Mouse (Mus musculus) stomach, embryonic 16.5 days (tissue): Measurements from ENCODE around the gene Fars2. TPM values are rescaled to one million over a fixed set of nuclear protein-coding genes. Genes with fewer than 3 reads are reported as not detected.

Source experiments
- ATAC-seq: fragments of 200-750 bp; cut with Nextera tagmentation; 2 replicates; pipeline ENCODE4 v1.8.0; 2017; ENCODE audit warnings: moderate number of reproducible peaks, moderate TSS enrichment; ENCODE audit not compliant: insufficient read depth, low FRiP score
- H3K27ac ChIP-seq: fragments of 300-500 bp; sonication (generic); 2 replicates; pipeline ENCODE4 v1.5.1; 2014; ENCODE audit warnings: low read length
- H3K27me3 ChIP-seq: fragments of 300-500 bp; sonication (generic); 2 replicates; pipeline ENCODE4 v1.6.1; 2014; ENCODE audit warnings: low read length, control low read depth, mixed read lengths; ENCODE audit not compliant: control insufficient read depth, insufficient read depth
- H3K36me3 ChIP-seq: fragments of 300-500 bp; sonication (generic); 2 replicates; pipeline ENCODE4 v1.6.1; 2014; ENCODE audit warnings: low read length; ENCODE audit not compliant: control insufficient read depth, insufficient read depth
- H3K4me1 ChIP-seq: fragments of 300-500 bp; sonication (generic); 2 replicates; pipeline ENCODE4 v1.6.1; 2014; ENCODE audit warnings: low read length, control low read depth, mixed read lengths; ENCODE audit not compliant: control insufficient read depth, insufficient read depth
- H3K4me2 ChIP-seq: fragments of 300-500 bp; sonication (generic); 2 replicates; pipeline ENCODE4 v1.6.1; 2014; ENCODE audit warnings: low read depth, low read length, mixed read lengths
- H3K4me3 ChIP-seq: fragments of 300-500 bp; sonication (generic); replicated peaks from 2 replicates; pipeline ENCODE4 v1.5.1; 2014; ENCODE audit warnings: mild to moderate bottlenecking, low read length
- H3K9ac ChIP-seq: fragments of 300-500 bp; sonication (generic); 2 replicates; pipeline ENCODE4 v1.6.1; 2014; ENCODE audit warnings: low read length
- H3K9me3 ChIP-seq: fragments of 300-500 bp; sonication (generic); replicated peaks from 2 replicates; pipeline ENCODE4 v1.6.1; 2016; ENCODE audit warnings: low read length, control low read depth; ENCODE audit not compliant: control insufficient read depth
- WGBS: fragments of 180-500 bp; shearing (Covaris S2); extraction: QIAGEN DNeasy Blood & Tissue Kit; methylation state at CpG from one replicate; pipeline ENCODE4 v1.1.7; 2014; 5-methylcytosine and 5-hydroxymethylcytosine counted together
- polyA plus RNA-seq: library from polyadenylated mRNA; unstranded; fragments of >200 nt; fragmentation: Nextera tagmentation; extraction: Ambion mirVana; gene quantifications from 2 replicates; pipeline ENCODE4 v1.2.1, GENCODE M21; 2015

Gene Fars2
- polyA plus RNA-seq, 1 experiment from 2014 or later: 34.6 TPM

DNA sequence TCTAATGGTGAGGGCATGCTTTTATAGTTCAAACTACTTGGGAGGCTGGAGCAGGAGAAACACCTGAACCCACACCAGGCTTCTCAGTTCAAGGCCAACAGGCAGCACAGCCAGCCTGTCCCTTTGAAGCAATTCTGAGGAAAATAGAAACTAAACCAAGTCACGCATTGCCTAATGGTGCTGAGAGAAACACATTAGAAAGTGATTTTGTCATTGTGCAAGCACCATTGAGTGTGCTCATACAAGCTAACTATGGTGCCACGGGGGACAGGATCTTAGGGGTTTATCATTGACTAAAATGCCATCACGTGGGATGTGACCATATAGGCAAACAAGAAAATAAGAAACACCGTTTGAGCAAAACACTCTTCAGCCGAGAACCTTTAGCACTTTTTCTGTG lies 489.5 kb downstream of the Fars2 start:
- 83% methylated on average over 5 of the region's 5 CpGs for WGBS
- no peaks in the 10 kb centered on the region for H3K36me3 ChIP-seq
- ATAC-seq: no peak
- H3K4me2 ChIP-seq: no peak overlapping the region
- H3K4me3 ChIP-seq: no peak overlapping the region
- H3K9ac ChIP-seq: no peak overlapping the region
- H3K9me3 ChIP-seq: no peaks in the 10 kb centered on the region
- H3K4me1 ChIP-seq: no peaks in the 10 kb centered on the region
- no peak overlapping the region for H3K27ac ChIP-seq
- H3K27me3 ChIP-seq: no peaks in the 10 kb centered on the region

DNA sequence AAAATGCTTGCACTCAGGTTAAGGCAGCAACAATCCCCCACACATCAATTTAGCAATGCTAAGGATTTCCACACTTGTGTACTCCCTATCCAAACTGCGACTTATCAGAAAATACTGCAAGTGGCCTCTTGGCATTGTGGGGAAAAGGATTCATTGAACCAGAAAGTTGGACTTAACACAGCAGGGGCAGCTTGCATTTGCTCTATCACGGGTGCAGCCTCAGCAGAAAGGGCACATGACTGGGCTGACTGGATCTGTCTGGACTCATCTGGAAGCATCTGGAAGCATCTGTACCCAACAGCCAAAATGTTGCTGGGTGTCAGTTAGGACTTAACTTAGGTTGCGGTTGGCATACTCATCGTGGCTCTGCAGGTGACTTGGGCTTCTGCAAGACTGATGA lies 490.7 kb downstream of the Fars2 start:
- Histone ChIP-seq H3K9ac (no peak overlapping the region), H3K27me3 (no peaks in the 10 kb centered on the region), H3K4me2 (no peak overlapping the region), H3K4me1 (no peaks in the 10 kb centered on the region), H3K27ac (no peak overlapping the region), H3K36me3 (no peaks in the 10 kb centered on the region), H3K9me3 (no peaks in the 10 kb centered on the region), H3K4me3 (no peak overlapping the region)
- 86% methylated on average over 4 of the region's 4 CpGs for WGBS
- ATAC-seq: no peak

DNA sequence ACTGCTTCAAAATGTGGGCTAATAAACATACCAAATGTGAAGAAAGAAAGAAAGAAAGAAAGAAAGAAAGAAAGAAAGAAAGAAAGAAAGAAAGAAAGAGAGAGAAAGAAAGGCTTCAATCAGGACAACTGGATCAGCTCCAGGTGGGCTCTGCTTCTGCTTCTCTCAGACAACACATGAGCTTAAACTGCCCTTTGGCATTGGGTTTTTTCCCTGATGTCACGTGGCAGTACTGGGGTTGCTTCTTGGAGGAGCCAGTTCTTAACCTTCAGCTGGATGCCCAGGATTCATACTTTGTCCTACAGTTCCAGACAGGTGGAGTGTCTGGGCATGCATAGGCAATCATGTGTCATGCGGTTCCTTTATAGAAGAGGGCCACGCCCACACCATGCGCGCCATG lies 493.2 kb downstream of the Fars2 start:
- H3K4me3 ChIP-seq: no peak overlapping the region
- no peak overlapping the region for H3K4me2 ChIP-seq
- H3K4me1 ChIP-seq: no peaks in the 10 kb centered on the region
- no peaks in the 10 kb centered on the region for H3K27me3 ChIP-seq
- H3K36me3 ChIP-seq: no peaks in the 10 kb centered on the region
- ATAC-seq: no peak
- H3K9me3 ChIP-seq: no peaks in the 10 kb centered on the region
- WGBS: 80% methylated on average over 5 of the region's 5 CpGs
- no peak overlapping the region for H3K9ac ChIP-seq
- no peak overlapping the region for H3K27ac ChIP-seq

DNA sequence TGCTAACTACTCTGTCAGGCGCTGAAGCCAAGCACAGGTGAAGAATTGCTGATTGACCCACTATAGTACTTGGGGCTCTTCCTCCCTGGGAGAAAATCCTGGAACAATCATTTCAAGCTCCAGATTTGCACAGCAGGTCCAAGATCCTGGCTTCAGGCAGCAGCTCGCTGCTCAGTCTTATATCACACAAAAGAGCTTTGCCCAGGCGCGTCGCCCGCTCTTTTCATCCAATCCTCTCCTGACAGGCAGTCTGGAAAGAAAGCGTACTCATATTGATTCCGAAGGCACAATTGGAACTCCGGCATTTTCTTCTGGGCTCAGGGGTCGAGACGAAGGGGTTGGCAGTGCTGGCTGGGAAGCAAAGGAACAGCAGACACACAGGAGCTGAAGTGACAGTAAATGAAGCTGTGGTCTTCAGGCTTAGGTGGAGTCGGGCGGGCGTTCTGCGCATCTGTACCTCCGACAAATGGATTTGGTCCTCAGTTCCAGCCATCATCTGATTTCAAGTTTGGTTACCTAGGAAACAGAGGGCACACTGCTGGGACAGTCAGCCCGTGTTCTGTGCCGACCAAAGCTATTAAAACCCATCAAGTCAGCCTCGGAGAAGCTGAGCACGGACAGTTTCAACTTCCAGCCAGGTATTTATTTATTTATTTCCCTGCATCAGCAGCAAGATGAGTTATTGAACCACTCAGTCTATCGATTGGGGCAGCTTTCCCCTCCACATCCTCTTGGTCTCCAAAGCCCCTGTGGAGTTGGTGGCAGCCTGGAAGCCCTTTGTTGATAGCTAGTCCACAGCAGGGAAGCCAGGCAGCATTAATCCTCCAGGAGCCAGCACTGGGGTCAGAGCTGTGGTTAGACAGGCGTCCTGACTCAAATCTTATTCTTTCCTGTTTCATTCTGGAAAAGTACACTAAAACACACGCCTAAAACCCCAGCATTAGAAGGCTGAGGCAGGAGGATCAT lies 495.9 kb downstream of the Fars2 start:
- no peak overlapping the region for H3K27ac ChIP-seq
- no peaks in the 10 kb centered on the region for H3K9me3 ChIP-seq
- no peak for ATAC-seq
- H3K4me3 ChIP-seq: no peak overlapping the region
- no peaks in the 10 kb centered on the region for H3K27me3 ChIP-seq
- WGBS: 61% methylated on average over 23 of the region's 23 CpGs
- no peak overlapping the region for H3K4me2 ChIP-seq
- no peaks in the 10 kb centered on the region for H3K36me3 ChIP-seq
- H3K9ac ChIP-seq: no peak overlapping the region
- no peaks in the 10 kb centered on the region for H3K4me1 ChIP-seq

GRCm38 (mm10) chr13:36620498-36621332 lies 503.5 kb downstream of the Fars2 start:
- 64% methylated on average over 10 of the region's 10 CpGs for WGBS
- H3K9ac ChIP-seq: no peak overlapping the region
- no peaks in the 10 kb centered on the region for H3K4me1 ChIP-seq
- H3K9me3 ChIP-seq: no peaks in the 10 kb centered on the region
- H3K4me3 ChIP-seq: no peak overlapping the region
- H3K27ac ChIP-seq: no peak overlapping the region; the same call in 1 of the 2 replicates
- H3K36me3 ChIP-seq: no peaks in the 10 kb centered on the region
- no peak overlapping the region for H3K4me2 ChIP-seq
- ATAC-seq: peak; percentile 86; the same call in 1 of the 2 replicates
- H3K27me3 ChIP-seq: no peaks in the 10 kb centered on the region

DNA sequence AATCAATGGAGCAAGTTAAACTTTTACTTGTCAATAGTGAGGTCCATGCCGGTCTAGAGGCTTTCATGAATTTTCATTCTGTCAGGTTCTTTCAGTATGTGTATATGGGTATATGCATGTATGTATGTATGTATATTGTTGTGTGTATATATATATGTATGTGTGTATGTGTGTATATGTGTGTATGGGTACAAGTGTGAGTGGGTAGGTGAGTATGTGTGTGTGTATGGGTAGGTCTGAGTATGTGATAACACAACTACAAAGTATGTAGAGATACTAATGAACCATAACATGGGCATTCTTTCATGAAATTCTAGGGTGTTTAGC lies 504.1 kb downstream of the Fars2 start:
- H3K4me3 ChIP-seq: no peak overlapping the region
- no peak overlapping the region for H3K4me2 ChIP-seq
- 65% methylated on average over 1 of the region's 1 CpGs for WGBS
- H3K9me3 ChIP-seq: no peaks in the 10 kb centered on the region
- H3K27ac ChIP-seq: no peak overlapping the region
- H3K27me3 ChIP-seq: no peaks in the 10 kb centered on the region
- H3K9ac ChIP-seq: no peak overlapping the region
- no peaks in the 10 kb centered on the region for H3K36me3 ChIP-seq
- H3K4me1 ChIP-seq: no peaks in the 10 kb centered on the region
- ATAC-seq: no peak

DNA sequence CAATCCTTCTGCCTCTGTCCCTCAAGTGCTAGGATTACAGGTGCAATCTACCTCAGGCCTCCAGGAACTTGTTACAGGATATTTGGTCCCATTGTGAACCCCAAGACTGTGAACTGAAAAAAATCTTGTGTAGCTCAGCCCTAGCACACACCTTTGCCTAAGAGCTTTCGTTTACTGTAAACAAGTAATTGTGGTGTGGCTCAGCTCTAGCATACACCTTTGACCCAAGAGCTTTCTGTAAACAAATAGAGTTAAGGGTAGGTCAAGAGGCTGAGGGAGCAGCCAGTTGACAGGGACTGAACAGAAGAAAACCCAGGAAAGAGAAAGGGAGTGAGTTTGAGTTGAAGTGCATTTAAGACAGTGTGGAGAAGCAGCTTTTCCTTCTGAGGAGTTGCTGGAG lies 506.3 kb downstream of the Fars2 start:
- no peaks in the 10 kb centered on the region for H3K36me3 ChIP-seq
- H3K4me1 ChIP-seq: no peaks in the 10 kb centered on the region
- no peak for ATAC-seq
- no peak overlapping the region for H3K4me3 ChIP-seq
- no peak overlapping the region for H3K4me2 ChIP-seq
- H3K9me3 ChIP-seq: no peaks in the 10 kb centered on the region
- no peak overlapping the region for H3K27ac ChIP-seq
- 54% methylated on average over 1 of the region's 1 CpGs for WGBS
- no peaks in the 10 kb centered on the region for H3K27me3 ChIP-seq
- H3K9ac ChIP-seq: no peak overlapping the region

DNA sequence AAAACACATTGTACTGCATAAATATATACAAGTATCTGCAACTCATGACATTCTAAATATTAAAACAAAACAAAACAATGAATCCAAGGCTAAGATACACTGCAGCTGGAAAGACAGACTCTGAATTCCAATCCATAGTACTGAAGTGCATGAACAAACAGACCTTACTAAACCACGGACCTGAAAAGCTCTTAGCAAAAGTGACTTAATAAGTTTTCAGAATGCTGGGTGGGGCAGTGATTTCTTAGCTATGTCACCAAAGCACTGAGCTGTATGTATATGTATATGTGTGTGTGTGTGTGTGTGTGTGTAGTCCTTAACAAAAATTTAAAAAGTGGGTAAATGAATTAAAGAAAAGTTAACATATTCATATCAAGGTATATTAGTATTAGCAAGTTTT lies 511.9 kb downstream of the Fars2 start:
- WGBS: 39% methylated on average over 1 of the region's 1 CpGs
- H3K9ac ChIP-seq: no peak overlapping the region
- no peaks in the 10 kb centered on the region for H3K36me3 ChIP-seq
- H3K27ac ChIP-seq: no peak overlapping the region
- no peaks in the 10 kb centered on the region for H3K27me3 ChIP-seq
- ATAC-seq: no peak
- H3K4me2 ChIP-seq: no peak overlapping the region
- no peaks in the 10 kb centered on the region for H3K9me3 ChIP-seq
- H3K4me3 ChIP-seq: no peak overlapping the region
- no peaks in the 10 kb centered on the region for H3K4me1 ChIP-seq

- H3K36me3 ChIP-seq: no peaks in the 10 kb centered on the region
- no peak overlapping the region for H3K4me3 ChIP-seq
- 24% methylated on average over 7 of the region's 7 CpGs for WGBS
- no peak overlapping the region for H3K27ac ChIP-seq
- no peaks in the 10 kb centered on the region for H3K4me1 ChIP-seq
- no peak overlapping the region for H3K4me2 ChIP-seq
- H3K27me3 ChIP-seq: no peaks in the 10 kb centered on the region
- ATAC-seq: no peak
- no peak overlapping the region for H3K9ac ChIP-seq
- H3K9me3 ChIP-seq: no peaks in the 10 kb centered on the region
Observed at GRCm38 (mm10) chr13:36648257-36648656, 531.0 kb downstream of the Fars2 start.
